Mouse (Mus musculus) neural tube, embryonic 11.5 days (tissue): Measurements from ENCODE around the gene Tspan13. TPM values are rescaled to one million over a fixed set of nuclear protein-coding genes. Genes with fewer than 3 reads are reported as not detected.

ENCODE experiments used
- ATAC-seq: fragments of 200-750 bp; cut with Nextera tagmentation; 2 replicates; pipeline ENCODE4 v1.8.0; 2017; ENCODE audit warnings: moderate number of reproducible peaks, mild to moderate bottlenecking, moderate TSS enrichment, moderate library complexity; ENCODE audit not compliant: insufficient read depth, low FRiP score, low TSS enrichment
- DNase-seq: peaks from one replicate; pipeline ENCODE4 v3.0.0-alpha.2; 2015; ENCODE audit warnings: low spot score
- H3K27ac ChIP-seq: fragments of 300-500 bp; sonication (generic); 2 replicates; pipeline ENCODE4 v1.5.1; 2014; ENCODE audit warnings: low read depth, mild to moderate bottlenecking, low read length
- H3K27me3 ChIP-seq: fragments of 300-500 bp; sonication (generic); 2 replicates; pipeline ENCODE4 v1.6.1; 2014; ENCODE audit warnings: mild to moderate bottlenecking, low read length, mixed read lengths; ENCODE audit not compliant: control insufficient read depth, insufficient read depth
- H3K36me3 ChIP-seq: fragments of 300-500 bp; sonication (generic); 2 replicates; pipeline ENCODE4 v1.6.1; 2014; ENCODE audit warnings: mild to moderate bottlenecking, low read length, moderate library complexity, mixed read lengths; ENCODE audit not compliant: control insufficient read depth, insufficient read depth
- H3K4me1 ChIP-seq: fragments of 300-500 bp; sonication (generic); 2 replicates; pipeline ENCODE4 v1.6.1; 2014; ENCODE audit warnings: low read length, mixed read lengths; ENCODE audit not compliant: control insufficient read depth, insufficient read depth
- H3K4me2 ChIP-seq: fragments of 300-500 bp; sonication (generic); 2 replicates; pipeline ENCODE4 v1.6.1; 2014; ENCODE audit warnings: low read depth, mild to moderate bottlenecking, moderate library complexity
- H3K4me3 ChIP-seq: fragments of 300-500 bp; sonication (generic); 2 replicates; pipeline ENCODE4 v1.5.1; 2014; ENCODE audit warnings: low read depth, low read length
- H3K9ac ChIP-seq: fragments of 300-500 bp; sonication (generic); 2 replicates; pipeline ENCODE4 v1.6.1; 2014; ENCODE audit warnings: mild to moderate bottlenecking, low read length
- H3K9me3 ChIP-seq: fragments of 300-500 bp; sonication (generic); 2 replicates; pipeline ENCODE4 v1.6.1; 2016; ENCODE audit warnings: low read length; ENCODE audit not compliant: control insufficient read depth
- WGBS: fragments of 180-500 bp; shearing (Covaris S2); extraction: QIAGEN DNeasy Blood & Tissue Kit; methylation state at CpG from one replicate; pipeline ENCODE4 v1.1.7; 2014; 5-methylcytosine and 5-hydroxymethylcytosine counted together
- polyA plus RNA-seq: library from polyadenylated mRNA; unstranded; fragments of >200 nt; fragmentation: Nextera tagmentation; extraction: Ambion mirVana; gene quantifications from 2 replicates; pipeline ENCODE4 v1.2.1, GENCODE M21; 2014

Gene Tspan13
- polyA plus RNA-seq, 1 experiment from 2014 or later, result 158 TPM

DNA sequence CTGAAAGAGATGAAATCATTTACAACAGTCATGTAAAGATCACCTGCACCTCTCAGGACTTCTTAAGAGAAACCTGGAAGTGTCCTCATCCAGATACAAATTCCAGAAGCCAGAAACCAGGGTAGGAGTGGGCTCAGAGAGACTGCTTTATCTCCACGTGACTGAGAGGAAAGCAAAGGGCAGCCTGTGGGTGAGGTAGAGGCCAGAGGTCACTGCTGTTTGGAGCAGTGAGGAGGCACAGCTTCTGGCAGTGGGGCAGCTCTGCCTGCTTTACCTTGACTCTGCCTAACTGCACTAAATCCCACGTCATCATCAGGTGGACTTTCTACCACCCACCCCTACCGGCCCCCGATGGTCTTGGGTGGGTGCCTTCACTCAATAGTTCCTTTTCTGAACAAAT, 37.6 kb downstream of the Tspan13 start:
- 69% methylated on average over 4 of the region's 4 CpGs for WGBS

DNA sequence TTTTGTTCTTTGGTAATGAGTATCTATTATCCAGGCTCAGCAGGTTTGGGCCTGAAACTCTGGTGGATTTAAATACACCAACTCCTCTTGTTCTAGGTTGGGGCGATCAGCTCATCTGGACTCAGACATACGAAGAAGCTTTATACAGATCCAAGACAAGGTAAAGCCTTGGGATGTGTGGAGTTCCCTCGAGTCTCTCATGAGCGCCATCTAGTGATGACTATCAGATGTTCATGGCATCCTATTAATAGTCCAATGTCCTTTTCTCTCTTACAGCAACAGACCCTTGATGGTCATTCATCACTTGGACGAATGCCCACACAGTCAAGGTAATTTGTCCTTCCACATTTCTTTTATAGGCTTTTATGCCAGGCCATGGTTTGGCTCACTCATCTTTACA, 46.5 kb downstream of the Tspan13 start:
- H3K9me3 ChIP-seq, result no peaks in the 10 kb centered on the region
- no peak overlapping the region for H3K4me2 ChIP-seq
- no peak overlapping the region for H3K9ac ChIP-seq
- WGBS, result 31% methylated on average over 5 of the region's 5 CpGs
- no peaks in the 10 kb centered on the region for H3K27me3 ChIP-seq
- H3K4me1 ChIP-seq, result no peaks in the 10 kb centered on the region
- H3K27ac ChIP-seq, result no peak overlapping the region
- ATAC-seq (0 out of 2 replicates have a peak, but pooled peaks have one; percentile 42), DNase-seq (no peak)
- no peaks in the 10 kb centered on the region for H3K36me3 ChIP-seq
- no peak overlapping the region for H3K4me3 ChIP-seq

More for the DNA sequence above, 37.6 kb downstream of the Tspan13 start:
- Histone ChIP-seq H3K36me3 (no peaks in the 10 kb centered on the region), H3K4me2 (no peak overlapping the region), H3K9me3 (no peaks in the 10 kb centered on the region), H3K9ac (no peak overlapping the region), H3K27ac (no peak overlapping the region), H3K4me3 (no peak overlapping the region), H3K4me1 (no peaks in the 10 kb centered on the region), H3K27me3 (no peaks in the 10 kb centered on the region)
- no peak for DNase-seq
- no peak for ATAC-seq

DNA sequence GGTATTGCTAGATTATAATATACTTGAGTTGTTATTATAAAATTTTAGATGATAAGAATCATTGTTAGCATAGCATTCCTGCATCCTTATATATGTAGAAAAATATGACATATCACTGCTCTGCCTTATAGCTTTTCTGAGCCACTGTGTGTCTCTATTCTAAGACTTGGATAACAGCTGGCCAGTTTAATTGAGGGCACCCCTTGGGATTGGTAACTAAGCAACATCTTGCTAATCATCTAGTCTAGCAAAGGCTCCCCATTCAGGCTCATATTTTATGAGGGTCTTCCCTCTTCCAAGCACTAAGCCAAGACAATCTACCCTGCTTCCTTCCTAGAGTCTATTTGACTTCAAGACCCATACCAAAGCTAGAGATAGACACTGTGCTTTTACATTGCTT, 48.2 kb downstream of the Tspan13 start:
- H3K9me3 ChIP-seq, result no peaks in the 10 kb centered on the region
- no peak overlapping the region for H3K9ac ChIP-seq
- H3K4me1 ChIP-seq, result no peaks in the 10 kb centered on the region
- no peaks in the 10 kb centered on the region for H3K36me3 ChIP-seq
- H3K4me3 ChIP-seq, result no peak overlapping the region
- H3K27ac ChIP-seq, result 0 out of 2 replicates have a peak overlapping the region, but pooled peaks have one; percentile 20
- DNase-seq, result no peak
- ATAC-seq, result peak; percentile 47; the same call in 1 of the 2 replicates
- no peak overlapping the region for H3K4me2 ChIP-seq
- H3K27me3 ChIP-seq, result no peaks in the 10 kb centered on the region

DNA sequence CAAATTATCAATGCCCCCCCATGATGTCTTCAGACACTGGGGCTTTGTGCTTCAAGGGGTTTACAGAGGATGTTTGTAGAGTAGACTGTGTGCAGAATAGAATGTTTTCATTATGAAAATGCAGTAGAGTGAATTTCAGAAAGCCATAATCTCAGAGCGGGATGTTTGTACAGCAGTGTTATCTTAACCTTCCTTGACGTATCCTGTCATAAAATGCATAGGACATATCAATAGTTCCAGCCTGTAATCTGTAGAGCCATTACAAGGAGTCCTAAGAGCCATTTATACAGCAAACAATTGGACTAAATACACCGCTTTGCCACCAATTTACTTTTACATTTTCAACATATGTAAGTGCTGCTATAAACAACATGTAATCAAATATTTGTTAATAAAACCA, 48.7 kb downstream of the Tspan13 start:
- no peaks in the 10 kb centered on the region for H3K4me1 ChIP-seq
- ATAC-seq, result no peak
- H3K9me3 ChIP-seq, result no peaks in the 10 kb centered on the region
- H3K36me3 ChIP-seq, result no peaks in the 10 kb centered on the region
- no peak overlapping the region for H3K27ac ChIP-seq
- no peak for DNase-seq
- H3K27me3 ChIP-seq, result no peaks in the 10 kb centered on the region
- no peak overlapping the region for H3K9ac ChIP-seq
- H3K4me3 ChIP-seq, result no peak overlapping the region
- 76% methylated on average over 3 of the region's 3 CpGs for WGBS
- no peak overlapping the region for H3K4me2 ChIP-seq

DNA sequence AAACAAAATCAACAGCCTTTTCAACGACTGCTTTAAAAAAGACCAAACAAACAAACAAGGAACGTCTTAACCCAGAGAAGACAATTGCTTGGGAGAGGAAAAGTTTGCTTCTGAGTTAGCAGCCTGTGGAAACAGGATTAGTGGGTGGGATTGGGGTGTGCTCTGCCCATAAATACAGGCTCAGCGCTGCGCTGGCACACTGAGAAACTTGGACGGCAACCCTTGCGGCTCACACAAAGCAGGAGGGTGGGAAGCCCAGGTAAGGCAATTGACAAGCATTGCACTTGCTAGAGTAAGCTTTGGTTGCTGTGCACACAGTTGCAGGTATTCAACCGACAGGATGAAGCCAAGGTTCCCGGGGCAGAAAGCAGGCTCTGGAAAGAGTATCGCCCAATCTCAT, 49.6 kb downstream of the Tspan13 start, which contains the start of gene Agr2:
Gene Agr2 (plus strand): TSS at position 197 of the 400 bp plus-strand sequence.
- ATAC-seq (no peak), DNase-seq (no peak)
- H3K4me2 ChIP-seq, result no peak within 1 kb of the TSS
- H3K9ac ChIP-seq, result no peak within 1 kb of the TSS
- no peaks in the 10 kb centered on the region for H3K27me3 ChIP-seq
- no peaks in the 10 kb centered on the region for H3K9me3 ChIP-seq
- H3K4me1 ChIP-seq, result no peaks in the 10 kb centered on the region
- no peaks in the 10 kb centered on the region for H3K36me3 ChIP-seq
- no peak within 1 kb of the TSS for H3K27ac ChIP-seq
- WGBS, result 71% methylated on average over 9 of the region's 9 CpGs
- no peak within 1 kb of the TSS for H3K4me3 ChIP-seq

DNA sequence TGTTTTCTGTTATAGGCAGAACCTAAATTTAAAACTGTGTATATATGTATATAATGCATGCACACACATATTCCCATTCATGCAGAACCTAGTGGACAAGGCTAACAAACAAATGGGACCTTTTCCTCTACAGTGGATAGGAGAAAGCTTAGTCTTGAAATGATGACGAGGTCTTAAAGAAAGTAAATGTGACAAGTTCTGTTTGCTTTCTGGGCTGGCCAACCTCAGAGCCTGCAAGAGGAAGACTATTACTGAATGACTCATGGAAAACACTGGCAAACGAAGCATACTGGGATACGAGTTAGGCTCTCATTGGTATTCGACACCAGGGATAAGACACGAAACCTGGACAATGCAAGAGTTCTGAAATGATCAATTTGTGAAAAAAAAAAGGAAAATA, 57.6 kb downstream of the Tspan13 start:
- no peak for ATAC-seq
- Histone ChIP-seq H3K4me2 (no peak overlapping the region), H3K27ac (no peak overlapping the region), H3K4me1 (0 out of 2 replicates have a peak, but pooled peaks cover 5% of the 10 kb centered on the region), H3K9ac (no peak overlapping the region), H3K9me3 (no peaks in the 10 kb centered on the region), H3K27me3 (no peaks in the 10 kb centered on the region), H3K36me3 (no peaks in the 10 kb centered on the region), H3K4me3 (no peak overlapping the region)
- 93% methylated on average over 5 of the region's 5 CpGs for WGBS
- DNase-seq, result no peak

DNA sequence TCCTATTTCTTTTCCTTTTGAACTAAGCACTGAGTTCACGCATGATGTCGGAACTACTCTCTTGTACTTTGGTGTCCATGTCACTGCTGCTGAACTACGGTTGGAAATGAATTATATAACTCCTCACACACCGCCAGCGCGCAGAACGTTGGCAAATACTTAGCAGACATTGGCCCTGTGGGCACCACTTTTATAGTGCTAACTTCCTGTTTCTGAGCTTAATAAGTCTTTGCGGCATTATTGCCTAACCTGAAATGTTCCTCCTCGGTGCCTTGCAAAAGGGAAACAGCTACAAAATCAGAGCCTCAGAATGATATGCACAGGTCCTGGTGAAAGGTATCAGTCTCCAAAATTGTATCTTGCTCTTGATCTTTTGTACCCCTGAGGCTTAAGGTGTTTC, 58.8 kb downstream of the Tspan13 start:
- Histone ChIP-seq H3K4me2 (no peak overlapping the region), H3K27me3 (no peaks in the 10 kb centered on the region), H3K4me1 (0 out of 2 replicates have a peak, but pooled peaks cover 5% of the 10 kb centered on the region), H3K36me3 (no peaks in the 10 kb centered on the region), H3K27ac (no peak overlapping the region), H3K9ac (no peak overlapping the region), H3K9me3 (no peaks in the 10 kb centered on the region), H3K4me3 (no peak overlapping the region)
- DNase-seq, result no peak
- 95% methylated on average over 9 of the region's 9 CpGs for WGBS
- ATAC-seq, result no peak

DNA sequence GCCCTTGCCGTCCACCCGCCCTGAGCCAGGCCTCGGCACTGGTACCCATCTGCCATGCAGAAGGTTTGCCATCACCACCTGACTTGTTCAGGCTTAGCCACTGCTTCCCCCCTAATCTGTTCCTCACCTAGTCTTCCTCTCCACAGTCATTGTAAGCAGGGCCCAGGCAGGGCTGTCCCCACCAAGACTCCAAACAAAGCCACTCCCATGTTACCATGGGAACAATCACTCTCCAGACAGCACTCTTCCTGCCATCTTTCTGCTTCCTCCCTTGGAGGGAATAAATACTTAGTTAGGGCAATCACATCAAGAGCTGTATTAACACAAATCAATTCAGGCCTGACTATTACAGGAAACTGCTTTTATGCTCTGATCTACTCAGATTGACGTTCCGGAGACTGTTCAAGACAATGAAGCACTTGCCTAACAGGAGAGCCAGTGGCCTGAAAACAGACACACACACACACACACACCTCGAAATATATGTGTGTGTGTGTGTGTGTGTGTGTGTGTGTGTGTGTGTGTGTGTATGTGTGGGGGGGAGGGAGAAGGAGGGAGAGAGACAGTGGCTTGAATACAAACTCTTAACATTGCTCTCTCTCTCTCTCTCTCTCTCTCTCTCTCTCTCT, 60.5 kb downstream of the Tspan13 start:
- Histone ChIP-seq H3K4me3 (no peak overlapping the region), H3K9ac (no peak overlapping the region), H3K4me2 (no peak overlapping the region), H3K9me3 (no peaks in the 10 kb centered on the region), H3K4me1 (0 out of 2 replicates have a peak, but pooled peaks cover 5% of the 10 kb centered on the region), H3K36me3 (no peaks in the 10 kb centered on the region), H3K27ac (no peak overlapping the region), H3K27me3 (no peaks in the 10 kb centered on the region)
- ATAC-seq (peak; percentile 94), DNase-seq (no peak)
- WGBS, result 63% methylated on average over 6 of the region's 6 CpGs

DNA sequence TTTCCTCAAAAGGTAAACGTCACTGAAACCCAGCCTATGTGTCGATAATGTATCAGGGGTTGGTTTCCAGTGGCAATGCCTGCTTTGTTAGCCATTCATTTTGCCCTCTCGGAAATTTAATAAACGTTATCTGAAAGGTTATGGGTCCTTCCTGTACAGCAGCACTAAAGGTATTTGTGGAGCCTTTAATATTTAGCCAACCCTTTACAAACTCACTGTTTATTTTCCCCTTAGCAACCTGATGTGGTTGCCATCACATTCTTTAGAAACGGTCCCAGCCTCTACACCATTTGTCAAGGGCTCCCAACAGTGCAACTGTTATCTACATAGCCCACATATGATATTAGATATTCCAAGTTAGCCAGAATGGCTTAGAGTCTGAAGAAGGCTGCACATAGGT, 62.7 kb downstream of the Tspan13 start:
- H3K36me3 ChIP-seq, result no peaks in the 10 kb centered on the region
- ATAC-seq (no peak), DNase-seq (no peak)
- no peaks in the 10 kb centered on the region for H3K9me3 ChIP-seq
- no peak overlapping the region for H3K4me2 ChIP-seq
- no peaks in the 10 kb centered on the region for H3K27me3 ChIP-seq
- 0 out of 2 replicates have a peak, but pooled peaks cover 5% of the 10 kb centered on the region for H3K4me1 ChIP-seq
- no peak overlapping the region for H3K4me3 ChIP-seq
- no peak overlapping the region for H3K9ac ChIP-seq
- 85% methylated on average over 5 of the region's 5 CpGs for WGBS
- no peak overlapping the region for H3K27ac ChIP-seq
